Mouse (Mus musculus) MEL (cell line): Measurements from ENCODE around the gene Acoxl. TPM values are rescaled to one million over a fixed set of nuclear protein-coding genes. Genes with fewer than 3 reads are reported as not detected.

Source experiments
- DNase-seq: peaks from one replicate; pipeline ENCODE4 v3.0.0; 2011; ENCODE audit warnings: low read depth, low spot score
- H3K27ac ChIP-seq: 2 replicates; pipeline ENCODE4 v1.5.1; 2012; ENCODE audit warnings: low read depth, mild to moderate bottlenecking, control low read depth, low read length, moderate library complexity; ENCODE audit not compliant: control insufficient read depth
- H3K27me3 ChIP-seq, 2 experiments: fragments of 150-350 bp in 1 of 2; sonication (generic) in 1 of 2; 2 replicates each; pipeline ENCODE4 v1.6.1; 2012; ENCODE audit warnings: low read length in 2 of 2, mild to moderate bottlenecking in 2 of 2, improper control_type of control experiment in 1 of 2, moderate library complexity in 1 of 2; ENCODE audit not compliant: insufficient read depth in 2 of 2, control insufficient read depth in 1 of 2
- H3K36me3 ChIP-seq, 2 experiments: 2 replicates each; pipeline ENCODE4 v1.6.1; 2012 to 2014; ENCODE audit warnings: low read length in 2 of 2, improper control_type of control experiment in 1 of 2, inconsistent platforms in 1 of 2, mild to moderate bottlenecking in 1 of 2; ENCODE audit not compliant: insufficient read depth in 2 of 2, control insufficient read depth in 1 of 2
- H3K4me1 ChIP-seq, 2 experiments: fragments of 150-350 bp in 1 of 2; sonication (generic) in 1 of 2; 2 replicates each; pipeline ENCODE4 v1.6.1; 2012; ENCODE audit warnings: low read length in 2 of 2, improper control_type of control experiment in 1 of 2, mild to moderate bottlenecking in 1 of 2; ENCODE audit not compliant: insufficient read depth in 2 of 2, control insufficient read depth in 1 of 2
- H3K4me3 ChIP-seq, 2 experiments: fragments of 150-350 bp in 1 of 2; sonication (generic) in 1 of 2; 2 replicates each; pipeline ENCODE4 v1.5.1; 2012; ENCODE audit warnings: low read depth in 2 of 2, low read length in 2 of 2, mild to moderate bottlenecking in 2 of 2, moderate library complexity in 2 of 2, control low read depth in 1 of 2, improper control_type of control experiment in 1 of 2; ENCODE audit not compliant: control insufficient read depth in 1 of 2, insufficient read depth in 1 of 2
- H3K79me2 ChIP-seq: 2 replicates; pipeline ENCODE4 v1.6.1; 2012; ENCODE audit warnings: mild to moderate bottlenecking, low read length, moderate library complexity; ENCODE audit not compliant: control insufficient read depth, poor library complexity, insufficient read depth
- H3K9ac ChIP-seq: 2 replicates; pipeline ENCODE4 v1.6.1; 2012; ENCODE audit warnings: low read depth, mild to moderate bottlenecking, control low read depth, low read length, moderate library complexity; ENCODE audit not compliant: control insufficient read depth, poor library complexity, severe bottlenecking
- H3K9me3 ChIP-seq: fragments of 150-350 bp; sonication (generic); replicated peaks from 2 replicates; pipeline ENCODE4 v1.6.1; 2012; ENCODE audit warnings: mild to moderate bottlenecking, low read length, improper control_type of control experiment, moderate library complexity; ENCODE audit not compliant: insufficient read depth
- CHD1 ChIP-seq: IDR thresholded peaks from 2 replicates; pipeline ENCODE4 v1.6.1; 2012; ENCODE audit warnings: low read depth, mild to moderate bottlenecking, inconsistent platforms, low read length, improper control_type of control experiment
- CHD2 ChIP-seq: IDR thresholded peaks from 2 replicates; pipeline ENCODE4 v1.6.1; 2011; ENCODE audit warnings: low read length, improper control_type of control experiment
- CTCF ChIP-seq, 3 experiments: IDR thresholded peaks in 2 of 3; conservative IDR thresholded peaks in 1 of 3; 2 replicates each; pipeline ENCODE4 v1.5.1; 2011 to 2012; ENCODE audit warnings: low read length in 3 of 3, low read depth in 2 of 3, mild to moderate bottlenecking in 2 of 3, improper control_type of control experiment in 1 of 3, inconsistent platforms in 1 of 3, mixed read lengths in 1 of 3, moderate library complexity in 1 of 3; ENCODE audit not compliant: control insufficient read depth in 1 of 3, insufficient read depth in 1 of 3, poor library complexity in 1 of 3, severe bottlenecking in 1 of 3
- E2F4 ChIP-seq: IDR thresholded peaks from 2 replicates; pipeline ENCODE4 v1.6.1; 2011; ENCODE audit warnings: low read depth, low read length, improper control_type of control experiment, borderline replicate concordance
- EP300 ChIP-seq, 2 experiments: IDR thresholded peaks; 2 replicates each; pipeline ENCODE4 v1.6.1; 2011; ENCODE audit warnings: improper control_type of control experiment in 2 of 2, low read length in 2 of 2, low read depth in 1 of 2, mild to moderate bottlenecking in 1 of 2
- ETS1 ChIP-seq: IDR thresholded peaks from 2 replicates; pipeline ENCODE4 v1.6.1; 2012; ENCODE audit warnings: low read depth, mild to moderate bottlenecking, inconsistent platforms, low read length, improper control_type of control experiment, moderate library complexity
- GATA1 ChIP-seq: IDR thresholded peaks from 2 replicates; pipeline ENCODE4 v1.6.1; 2011; ENCODE audit warnings: low read depth, low read length, improper control_type of control experiment
- HCFC1 ChIP-seq: IDR thresholded peaks from 2 replicates; pipeline ENCODE4 v1.6.1; 2012; ENCODE audit warnings: low read depth, mild to moderate bottlenecking, inconsistent platforms, low read length, improper control_type of control experiment, moderate library complexity
- JUND ChIP-seq: IDR thresholded peaks from 2 replicates; pipeline ENCODE4 v1.6.1; 2011; ENCODE audit warnings: low read depth, mild to moderate bottlenecking, improper control_type of control experiment, low read length
- KAT2A ChIP-seq: conservative IDR thresholded peaks from 2 replicates; pipeline ENCODE4 v1.6.1; 2012; ENCODE audit warnings: low read depth, low read length, improper control_type of control experiment, inconsistent platforms
- MYB ChIP-seq: IDR thresholded peaks from 2 replicates; pipeline ENCODE4 v1.6.1; 2011; ENCODE audit warnings: mild to moderate bottlenecking, low read depth, low read length, improper control_type of control experiment
- MYC ChIP-seq: IDR thresholded peaks from 2 replicates; pipeline ENCODE4 v1.6.1; 2011; ENCODE audit warnings: low read depth, mild to moderate bottlenecking, low read length, improper control_type of control experiment, moderate library complexity
- NRF1 ChIP-seq: IDR thresholded peaks from 2 replicates; pipeline ENCODE4 v1.6.1; 2014; ENCODE audit warnings: low read depth, mild to moderate bottlenecking, inconsistent platforms, low read length, improper control_type of control experiment, moderate library complexity; ENCODE audit not compliant: poor library complexity, insufficient read depth, severe bottlenecking
- POLR2AphosphoS2 ChIP-seq: IDR thresholded peaks from 2 replicates; pipeline ENCODE4 v1.6.1; 2011; ENCODE audit warnings: low read length, improper control_type of control experiment
- RCOR1 ChIP-seq: IDR thresholded peaks from 2 replicates; pipeline ENCODE4 v1.6.1; 2012; ENCODE audit warnings: low read depth, mild to moderate bottlenecking, inconsistent platforms, low read length, improper control_type of control experiment
- TBP ChIP-seq: IDR thresholded peaks from 2 replicates; pipeline ENCODE4 v1.8.0; 2011; ENCODE audit warnings: low read depth, low read length, improper control_type of control experiment
- TCF12 ChIP-seq: IDR thresholded peaks from 2 replicates; pipeline ENCODE4 v1.6.1; 2014; ENCODE audit warnings: low read depth, mild to moderate bottlenecking, inconsistent platforms, low read length, improper control_type of control experiment, moderate library complexity
- USF1 ChIP-seq: IDR thresholded peaks from 2 replicates; pipeline ENCODE4 v1.6.1; 2014; ENCODE audit warnings: low read depth, mild to moderate bottlenecking, inconsistent platforms, low read length, improper control_type of control experiment, moderate library complexity
- USF2 ChIP-seq, 2 experiments: IDR thresholded peaks; 2 replicates each; pipeline ENCODE4 v1.6.1; 2011 to 2012; ENCODE audit warnings: improper control_type of control experiment in 2 of 2, low read length in 2 of 2, borderline replicate concordance in 1 of 2, inconsistent platforms in 1 of 2, low read depth in 1 of 2, mild to moderate bottlenecking in 1 of 2; ENCODE audit not compliant: insufficient read depth in 1 of 2
- ZC3H11A ChIP-seq: IDR thresholded peaks from 2 replicates; pipeline ENCODE4 v1.6.1; 2012; ENCODE audit warnings: low read depth, mild to moderate bottlenecking, inconsistent platforms, low read length, improper control_type of control experiment
- ZMIZ1 ChIP-seq: IDR thresholded peaks from 2 replicates; pipeline ENCODE4 v1.6.1; 2012; ENCODE audit warnings: low read depth, mild to moderate bottlenecking, inconsistent platforms, low read length, improper control_type of control experiment, moderate library complexity
- ZNF384 ChIP-seq: IDR thresholded peaks from 2 replicates; pipeline ENCODE4 v1.6.1; 2012; ENCODE audit warnings: low read depth, mild to moderate bottlenecking, inconsistent platforms, low read length, improper control_type of control experiment
- polyA plus RNA-seq, 2 experiments: library from polyadenylated mRNA; stranded (reverse) in 1 of 2; unstranded in 1 of 2; fragments of >175 nt in 1 of 2; fragments of >200 nt in 1 of 2; gene quantifications; 2 replicates each; pipeline versions ENCODE4 v1.2.1 to v1.2.4; 2012; ENCODE audit warnings: low replicate concordance in 2 of 2, low read depth in 1 of 2; ENCODE audit not compliant: insufficient read length in 2 of 2, insufficient read depth in 1 of 2, missing spikeins in 1 of 2
- total RNA-seq: library from RNA; depleted of rRNA; stranded (reverse); fragments of 300-350 nt; gene quantifications from 2 replicates; pipeline ENCODE4 v1.2.3, GENCODE M21; 2012

Gene Acoxl
- total and polyA plus RNA-seq, 3 experiments = 0.31 to 0.39 TPM; not detected in 1

DNA sequence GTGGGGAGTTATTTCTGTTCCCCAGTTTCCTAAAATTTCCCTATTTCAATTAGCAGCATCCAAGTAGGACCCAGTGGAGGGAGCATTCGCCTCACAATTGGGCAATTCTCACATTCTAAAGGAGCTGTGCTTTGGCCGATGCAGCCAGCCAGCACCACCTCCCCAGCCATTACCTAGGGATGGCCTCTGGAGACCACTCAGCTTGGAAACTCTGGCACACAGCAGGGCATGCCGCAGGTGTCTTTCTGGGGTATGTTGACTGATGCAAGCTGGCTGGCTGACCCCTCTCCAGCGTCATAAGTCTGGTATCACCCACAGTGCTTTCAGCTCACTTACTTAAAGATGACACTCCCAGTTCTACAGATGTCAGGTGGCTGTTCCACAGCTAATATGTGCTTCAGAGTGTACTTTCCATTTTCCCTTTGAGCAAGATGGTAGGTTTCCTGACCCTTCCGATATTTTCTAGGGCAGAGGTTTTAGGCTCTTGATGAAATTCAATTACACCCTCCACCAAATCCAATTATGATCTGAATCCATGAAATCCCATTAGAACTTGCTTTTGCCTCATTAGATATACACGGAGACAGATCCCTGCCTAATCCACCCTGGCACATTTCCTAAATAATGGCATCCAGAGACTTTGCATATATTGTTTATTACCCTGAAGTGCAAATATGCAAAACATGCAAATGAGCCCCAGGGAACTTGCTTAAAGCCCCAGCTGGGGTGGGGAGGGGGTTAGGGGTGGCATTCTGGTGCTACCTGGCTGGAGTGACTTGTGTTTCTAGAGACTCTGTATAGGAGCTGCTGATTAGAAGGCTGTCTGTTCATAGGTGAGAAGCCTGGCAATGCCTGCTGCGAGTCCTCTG lies 181.6 kb downstream of the Acoxl start:
- no peak for TF ChIP-seq GATA1
- TF ChIP-seq MYB = no peak
- no peak for TF ChIP-seq ETS1
- no peak for TF ChIP-seq E2F4
- TF ChIP-seq CHD1 = no peak
- TF ChIP-seq EP300 (IDR thresholded peaks at IDR 0.05; ENCODE audit: low read depth in 1 of 2, low read length in 2 of 2) = no peak
- TF ChIP-seq JUND = no peak
- TF ChIP-seq TCF12 = no peak
- no peak for TF ChIP-seq TBP
- no peak for TF ChIP-seq CTCF (IDR thresholded peaks at IDR 0.05 in 2 of 3, conservative IDR thresholded peaks at IDR 0.05 in 1 of 3; ENCODE audit: control insufficient read depth in 1 of 3, insufficient read depth in 1 of 3, low read depth in 2 of 3, low read length in 3 of 3, poor library complexity in 1 of 3, severe bottlenecking in 1 of 3)
- TF ChIP-seq NRF1 = no peak
- TF ChIP-seq POLR2AphosphoS2 = no peak
- TF ChIP-seq HCFC1 = no peak
- no peak for TF ChIP-seq USF2 (IDR thresholded peaks at IDR 0.05; ENCODE audit: borderline replicate concordance in 1 of 2, insufficient read depth in 1 of 2, low read depth in 1 of 2, low read length in 2 of 2)
- no peak for TF ChIP-seq KAT2A
- TF ChIP-seq MYC = no peak
- no peak for TF ChIP-seq CHD2
- no peak for TF ChIP-seq ZC3H11A
- TF ChIP-seq USF1 = no peak
- TF ChIP-seq, all 39 proteins: peak for 0
- H3K27me3 ChIP-seq = no peaks in the 10 kb centered on the region; a peak in 1 of 4 replicates
- H3K4me3 ChIP-seq = no peak overlapping the region

GRCm38 (mm10) chr2:128020908-128021193 lies 182.2 kb downstream of the Acoxl start:
- H3K36me3 ChIP-seq = no peaks in the 10 kb centered on the region

More for the DNA sequence above, 181.6 kb downstream of the Acoxl start:
- Histone ChIP-seq H3K27ac (no peak overlapping the region), H3K9me3 (no peaks in the 10 kb centered on the region), H3K36me3 (no peaks in the 10 kb centered on the region), H3K79me2 (no peaks in the 10 kb centered on the region), H3K4me1 (no peaks in the 10 kb centered on the region), H3K9ac (no peak overlapping the region)
- no peak for DNase-seq

More at GRCm38 (mm10) chr2:128020908-128021193, 182.2 kb downstream of the Acoxl start:
- no peaks in the 10 kb centered on the region; a peak in 1 of 4 replicates for H3K27me3 ChIP-seq
- H3K4me1 ChIP-seq = no peaks in the 10 kb centered on the region
- no peak for TF ChIP-seq MYC
- no peak for TF ChIP-seq USF1
- TF ChIP-seq ZMIZ1 = no peak
- TF ChIP-seq USF2 (IDR thresholded peaks at IDR 0.05; ENCODE audit: borderline replicate concordance in 1 of 2, insufficient read depth in 1 of 2, low read depth in 1 of 2, low read length in 2 of 2) = no peak
- TF ChIP-seq ZNF384 = no peak
- no peak for TF ChIP-seq NRF1
- TF ChIP-seq RCOR1 = no peak
- no peak for TF ChIP-seq GATA1
- TF ChIP-seq TBP = no peak
- H3K79me2 ChIP-seq = no peaks in the 10 kb centered on the region
- DNase-seq = no peak
- H3K9me3 ChIP-seq = no peaks in the 10 kb centered on the region
- no peak overlapping the region for H3K4me3 ChIP-seq
- no peak overlapping the region for H3K27ac ChIP-seq
- H3K9ac ChIP-seq = no peak overlapping the region
